Mouse (Mus musculus): Measurements from ENCODE around the gene Slc17a1.

The Slc17a1 gene

DNA sequence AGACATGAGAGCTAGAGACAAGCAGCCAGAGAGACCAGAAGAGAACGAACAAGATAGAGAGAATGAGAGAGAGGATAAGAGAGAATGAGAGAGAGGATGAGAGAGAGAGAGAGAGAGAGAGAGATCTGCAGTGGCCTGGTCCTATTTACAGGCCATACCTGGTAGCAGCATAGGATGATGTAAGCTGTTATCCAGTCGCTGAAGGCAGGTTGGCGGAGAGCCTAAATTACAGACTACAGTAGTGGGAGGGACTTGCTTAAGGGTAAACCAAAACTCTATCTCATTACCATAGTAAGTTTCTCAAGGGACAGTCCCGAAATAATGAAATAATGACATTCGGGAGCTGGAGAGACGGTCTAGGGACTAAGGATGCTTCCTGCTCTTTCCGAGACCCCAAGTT is at the start of gene Slc17a1:
Slc17a1 (plus strand) TSS at position 346 of the 400 bp plus-strand sequence.
- no peak for DNase-seq (ENCODE audit: low spot score in 2 of 2)

- no peak for DNase-seq (ENCODE audit: low spot score in 2 of 2)
These were observed 47.2 kb upstream of the Slc17a1 start for GRCm38 (mm10) chr13:23820179-23820940.

GRCm38 (mm10) chr13:23822213-23822612 is 45.3 kb upstream of the Slc17a1 start:
- DNase-seq (ENCODE audit: low spot score in 2 of 2), result no peak

- DNase-seq (ENCODE audit: low spot score in 2 of 2), result no peak
These were observed 40.9 kb upstream of the Slc17a1 start for GRCm38 (mm10) chr13:23826606-23827005.

DNA sequence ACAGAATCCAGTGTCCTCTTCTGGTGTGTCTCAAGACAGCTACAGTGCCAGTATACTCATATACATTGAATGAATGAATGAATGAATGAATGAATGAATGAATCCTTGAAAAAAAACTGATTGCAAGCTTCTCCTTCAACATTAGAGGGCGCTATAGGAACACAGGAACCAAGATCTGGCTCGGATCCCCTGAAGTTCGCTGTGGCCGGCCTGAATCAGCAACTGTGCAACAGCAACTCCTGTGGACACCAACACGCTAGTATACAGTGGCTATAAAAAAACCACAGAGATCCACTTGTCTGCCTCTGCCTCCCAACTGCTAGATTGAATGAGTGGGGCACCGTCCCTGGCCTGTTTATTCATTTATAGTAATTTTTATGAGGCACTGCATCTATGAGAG is 34.5 kb upstream of the Slc17a1 start:
- DNase-seq (ENCODE audit: low spot score in 2 of 2), result peak in 1 of 2 experiments; percentile 16

- no peak for DNase-seq (ENCODE audit: low spot score in 2 of 2)
These were observed 32.7 kb upstream of the Slc17a1 start for GRCm38 (mm10) chr13:23834836-23835235.

GRCm38 (mm10) chr13:23836630-23837029 is 30.9 kb upstream of the Slc17a1 start:
- no peak for DNase-seq (ENCODE audit: low spot score in 2 of 2)

GRCm38 (mm10) chr13:23839308-23839707 is 28.2 kb upstream of the Slc17a1 start, which contains the start of gene Slc17a3:
TSS of gene Slc17a3 (plus strand) at chr13:23839434.
- DNase-seq (ENCODE audit: low spot score in 2 of 2), result no peak

DNA sequence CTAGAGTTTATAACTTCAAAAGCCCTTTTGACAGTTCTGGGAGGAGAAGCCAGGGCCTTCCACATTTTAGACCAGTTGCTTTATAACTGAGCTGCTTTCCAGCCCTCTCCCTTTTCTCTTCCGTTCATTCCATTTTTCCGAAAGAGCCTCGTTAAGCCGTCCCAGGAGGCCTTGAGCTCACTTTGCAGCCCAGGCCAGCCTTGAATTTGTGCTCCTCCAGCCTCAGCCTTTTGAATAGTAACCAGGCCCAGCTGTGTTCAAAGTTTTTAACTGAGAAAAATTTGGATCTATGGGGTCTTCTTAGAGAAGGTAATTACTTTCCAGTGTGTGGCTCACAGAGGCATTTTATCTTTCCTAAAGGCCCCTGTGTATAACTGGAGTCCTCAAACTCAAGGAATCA is 21.7 kb upstream of the Slc17a1 start:
- DNase-seq (ENCODE audit: low spot score in 2 of 2), result no peak

- DNase-seq (ENCODE audit: low spot score in 2 of 2), result no peak
These were observed 18.3 kb upstream of the Slc17a1 start for GRCm38 (mm10) chr13:23849299-23849698.

DNA sequence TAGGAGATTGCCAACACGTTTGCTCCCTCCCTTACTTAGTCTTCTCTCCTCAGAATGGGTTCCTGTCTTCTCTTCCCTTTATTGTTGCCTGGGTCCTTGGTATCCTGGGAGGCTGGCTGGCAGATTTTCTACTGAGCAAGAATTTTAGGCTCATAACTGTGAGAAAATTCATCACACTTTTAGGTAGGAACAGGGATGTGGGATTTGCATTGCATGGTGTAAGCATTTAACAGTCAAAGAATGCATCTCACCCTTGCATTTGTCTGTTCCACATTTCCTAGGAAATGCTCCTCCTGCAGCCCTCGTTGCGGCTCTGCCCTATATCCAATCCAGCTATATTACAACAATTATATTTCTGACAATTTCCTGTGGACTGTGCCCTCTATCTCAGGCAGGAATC is 11.1 kb upstream of the Slc17a1 start:
- DNase-seq (ENCODE audit: low spot score in 2 of 2), result no peak

GRCm38 (mm10) chr13:23861815-23862214 is 5.7 kb upstream of the Slc17a1 start:
- no peak for DNase-seq (ENCODE audit: low spot score in 2 of 2)

- DNase-seq (ENCODE audit: low spot score in 2 of 2), result no peak
These were observed 2.8 kb upstream of the Slc17a1 start for GRCm38 (mm10) chr13:23864711-23865110.

DNA sequence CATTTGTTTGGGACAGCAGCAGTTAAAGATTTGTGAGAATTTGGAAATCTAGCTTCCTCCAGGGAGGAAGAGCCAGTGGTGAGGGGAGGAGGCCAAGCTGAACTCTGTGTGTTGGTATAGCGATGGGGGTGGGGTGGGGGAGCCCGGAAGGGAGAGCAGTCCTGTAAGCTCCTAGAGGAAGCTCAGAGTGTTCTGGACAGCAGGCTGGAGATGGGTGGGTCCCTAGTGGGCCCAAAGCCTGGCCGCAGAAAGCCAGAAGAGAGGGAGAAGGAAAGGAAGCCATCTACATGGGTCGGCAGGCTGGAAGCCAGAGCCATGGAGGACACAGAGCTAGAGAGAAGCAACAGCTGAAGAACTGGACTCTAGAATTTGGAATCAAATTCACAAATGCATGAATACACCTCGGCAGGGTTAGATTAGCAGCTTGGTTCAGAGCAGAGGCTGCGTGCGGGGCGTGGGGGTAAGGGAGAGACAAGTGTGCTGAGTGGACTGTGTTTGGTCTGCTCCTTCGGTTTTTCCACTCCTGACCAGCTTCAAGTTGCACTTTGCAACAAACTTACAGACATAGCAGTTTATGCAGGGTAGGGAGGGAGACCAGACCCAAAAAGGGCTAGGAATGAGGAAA is 1.4 kb upstream of the Slc17a1 start:
- DNase-seq (ENCODE audit: low spot score in 2 of 2), result no peak

DNA sequence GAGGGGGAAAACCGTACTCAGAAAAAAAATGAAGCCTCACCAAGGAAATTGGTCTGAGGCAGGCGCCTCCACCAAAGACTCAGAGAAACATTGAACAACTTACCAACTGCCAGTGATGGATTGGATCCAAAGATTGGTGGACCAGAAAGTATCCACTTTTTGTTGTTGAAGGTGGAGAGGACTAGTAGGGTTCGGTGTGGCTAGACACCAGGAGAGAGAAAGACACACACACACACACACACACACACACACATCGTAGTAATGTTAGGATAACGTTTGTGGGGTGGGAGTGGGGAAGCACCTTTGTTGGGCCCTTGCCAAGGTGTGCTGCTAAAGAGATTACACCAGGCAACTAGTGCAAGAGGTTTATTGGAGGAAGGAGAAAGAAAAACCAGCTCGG is 550 bp upstream of the Slc17a1 start:
- no peak for DNase-seq (ENCODE audit: low spot score in 2 of 2)

- DNase-seq (ENCODE audit: low spot score in 2 of 2), result no peak
These were observed 1.4 kb downstream of the Slc17a1 start for GRCm38 (mm10) chr13:23868790-23869533.

- DNase-seq (ENCODE audit: low spot score in 2 of 2), result no peak
These were observed 2.4 kb downstream of the Slc17a1 start for GRCm38 (mm10) chr13:23869996-23870395.

GRCm38 (mm10) chr13:23873141-23873540 is 5.6 kb downstream of the Slc17a1 start:
- DNase-seq (ENCODE audit: low spot score in 2 of 2), result no peak

DNA sequence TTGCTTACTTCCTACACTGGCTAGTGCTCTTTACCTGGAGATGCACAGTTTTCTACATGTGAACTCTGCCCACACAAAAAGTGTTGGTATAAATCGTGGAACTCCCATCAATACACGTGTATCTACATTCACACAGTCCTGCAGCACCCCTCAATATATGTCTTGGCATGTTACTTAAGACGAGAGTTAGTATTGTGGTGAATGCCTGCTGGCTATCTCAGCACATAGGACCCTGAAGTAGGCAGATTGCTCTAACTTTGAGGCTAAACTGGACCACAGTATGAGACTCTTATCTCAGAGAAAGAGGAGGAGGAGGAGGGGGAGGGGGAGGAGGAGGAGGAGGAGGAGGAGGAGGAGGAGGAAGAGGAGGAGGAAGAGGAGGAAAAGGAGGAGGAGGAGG is 11.6 kb downstream of the Slc17a1 start:
- no peak for DNase-seq (ENCODE audit: low spot score in 2 of 2)

- DNase-seq (ENCODE audit: low spot score in 2 of 2), result no peak
These were observed 12.1 kb downstream of the Slc17a1 start for GRCm38 (mm10) chr13:23879636-23880035.

DNA sequence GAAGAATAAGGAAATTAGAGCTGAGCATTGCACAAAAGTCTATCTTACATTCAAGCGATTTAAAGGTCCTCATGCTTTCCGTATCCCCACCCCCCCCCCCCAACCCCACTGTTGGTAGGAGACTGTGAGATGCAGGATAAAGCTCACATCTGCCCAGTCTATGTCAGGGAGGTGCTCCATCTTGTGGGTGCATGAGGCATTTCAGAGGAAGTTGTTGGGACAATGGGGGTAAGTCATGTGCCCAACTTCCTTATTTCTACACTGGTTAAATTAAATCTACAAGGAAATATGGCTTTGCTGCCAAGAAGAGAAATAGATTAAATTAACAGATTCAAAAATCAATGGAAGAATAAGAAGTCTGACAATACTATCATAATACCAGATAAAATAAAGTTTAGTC is 18.0 kb downstream of the Slc17a1 start:
- no peak for DNase-seq (ENCODE audit: low spot score in 2 of 2)

- DNase-seq (ENCODE audit: low spot score in 2 of 2), result no peak
These were observed 19.6 kb downstream of the Slc17a1 start for GRCm38 (mm10) chr13:23887026-23887725.
